Mouse (Mus musculus) forebrain, embryonic 14.5 days (tissue): ENCODE measurements around the gene Rpl26. TPM values are rescaled to one million over a fixed set of nuclear protein-coding genes. Genes with fewer than 3 reads are reported as not detected.

Experiments used
- ATAC-seq: fragments of 200-750 bp; cut with Nextera tagmentation; 2 replicates; pipeline ENCODE4 v1.8.0; 2017; ENCODE audit warnings: mild to moderate bottlenecking, moderate library complexity
- DNase-seq: peaks from one replicate; pipeline ENCODE4 v3.0.0-alpha.2; 2015; ENCODE audit warnings: low spot score
- H3K27ac ChIP-seq: fragments of 300-500 bp; sonication (generic); 2 replicates; pipeline ENCODE4 v1.5.1; 2014; ENCODE audit warnings: low read depth, mild to moderate bottlenecking, control low read depth, low read length, moderate library complexity
- H3K27me3 ChIP-seq: fragments of 300-500 bp; sonication (generic); replicated peaks from 2 replicates; pipeline ENCODE4 v1.6.1; 2014; ENCODE audit warnings: low read length, control low read depth, mixed read lengths; ENCODE audit not compliant: control insufficient read depth, insufficient read depth
- H3K36me3 ChIP-seq: fragments of 300-500 bp; sonication (generic); 2 replicates; pipeline ENCODE4 v1.6.1; 2014; ENCODE audit warnings: low read length, control low read depth; ENCODE audit not compliant: control insufficient read depth, insufficient read depth
- H3K4me1 ChIP-seq: fragments of 300-500 bp; sonication (generic); 2 replicates; pipeline ENCODE4 v1.6.1; 2014; ENCODE audit warnings: antibody characterized with exemption, low read length, control low read depth; ENCODE audit not compliant: control insufficient read depth, insufficient read depth
- H3K4me2 ChIP-seq: fragments of 300-500 bp; sonication (generic); 2 replicates; pipeline ENCODE4 v1.6.1; 2014; ENCODE audit warnings: mild to moderate bottlenecking, control low read depth, low read length
- H3K4me3 ChIP-seq: fragments of 300-500 bp; sonication (generic); 2 replicates; pipeline ENCODE4 v1.5.1; 2014; ENCODE audit warnings: low read depth, low read length, control low read depth
- H3K9ac ChIP-seq: fragments of 300-500 bp; sonication (generic); 2 replicates; pipeline ENCODE4 v1.6.1; 2014; ENCODE audit warnings: mild to moderate bottlenecking, low read length, control low read depth, moderate library complexity
- H3K9me3 ChIP-seq: fragments of 300-500 bp; sonication (generic); replicated peaks from 2 replicates; pipeline ENCODE4 v1.6.1; 2016; ENCODE audit warnings: low read length, control low read depth, mixed read lengths; ENCODE audit not compliant: control insufficient read depth
- WGBS: fragments of 180-500 bp; shearing (Covaris S2); extraction: QIAGEN DNeasy Blood & Tissue Kit; methylation state at CpG from one replicate; pipeline ENCODE4 v1.1.7; 2014; 5-methylcytosine and 5-hydroxymethylcytosine counted together
- polyA plus RNA-seq: library from polyadenylated mRNA; unstranded; fragments of >200 nt; fragmentation: Nextera tagmentation; extraction: Ambion mirVana; gene quantifications from 2 replicates; pipeline ENCODE4 v1.2.1, GENCODE M21; 2014

The Rpl26 gene
- polyA plus RNA-seq, 1 experiment from 2014 or later, result 871 TPM

DNA sequence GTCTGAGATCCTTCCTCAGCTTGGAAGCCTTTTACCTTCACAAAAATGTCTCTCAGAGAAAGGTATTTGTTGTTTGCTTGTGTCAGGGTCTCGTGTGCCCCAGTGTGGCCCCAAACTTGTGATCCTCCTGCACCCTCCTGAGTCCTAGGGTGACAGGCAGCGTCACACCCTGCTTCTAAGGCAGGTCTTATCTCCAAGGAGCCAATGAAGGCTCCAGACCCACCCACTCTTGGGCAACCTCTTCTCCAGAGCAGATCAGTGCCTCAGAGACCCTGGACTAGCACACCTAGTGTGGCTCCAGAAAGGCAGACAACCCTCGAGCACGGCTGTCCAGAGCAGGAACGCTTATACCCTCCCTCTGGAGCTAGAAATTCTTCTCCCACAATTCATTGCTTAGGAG lies 17.0 kb upstream of the Rpl26 start:
- Histone ChIP-seq H3K27ac (no peak overlapping the region), H3K4me1 (no peaks in the 10 kb centered on the region), H3K9me3 (no peaks in the 10 kb centered on the region), H3K9ac (no peak overlapping the region), H3K36me3 (no peaks in the 10 kb centered on the region), H3K4me3 (no peak overlapping the region), H3K4me2 (no peak overlapping the region), H3K27me3 (no peaks in the 10 kb centered on the region)
- WGBS, result 82% methylated on average over 5 of the region's 5 CpGs
- ATAC-seq, result no peak
- DNase-seq, result no peak

DNA sequence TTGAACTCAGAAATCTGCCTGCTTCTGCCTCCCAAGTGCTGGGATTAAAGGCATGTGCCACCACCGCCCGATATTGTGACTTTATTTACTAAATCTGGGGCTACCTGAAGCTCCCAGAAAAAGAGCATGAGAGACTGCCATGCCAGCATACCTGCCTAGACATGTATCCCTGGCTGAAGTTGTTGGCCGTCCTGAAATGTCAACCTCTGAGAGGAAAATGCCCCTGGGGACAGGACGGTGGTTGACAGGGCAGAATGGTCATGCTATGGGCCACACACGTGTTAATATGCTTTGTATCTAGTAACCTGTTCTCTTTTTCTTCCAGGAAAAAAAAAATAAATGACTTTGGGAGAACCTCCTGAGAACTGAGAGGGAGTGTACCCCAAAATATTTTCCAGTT lies 15.3 kb upstream of the Rpl26 start:
- H3K4me1 ChIP-seq, result no peaks in the 10 kb centered on the region
- ATAC-seq (no peak), DNase-seq (no peak)
- no peaks in the 10 kb centered on the region for H3K9me3 ChIP-seq
- H3K4me3 ChIP-seq, result no peak overlapping the region
- WGBS, result 83% methylated on average over 5 of the region's 5 CpGs
- no peaks in the 10 kb centered on the region for H3K27me3 ChIP-seq
- H3K4me2 ChIP-seq, result no peak overlapping the region
- H3K36me3 ChIP-seq, result no peaks in the 10 kb centered on the region
- no peak overlapping the region for H3K9ac ChIP-seq
- no peak overlapping the region for H3K27ac ChIP-seq

DNA sequence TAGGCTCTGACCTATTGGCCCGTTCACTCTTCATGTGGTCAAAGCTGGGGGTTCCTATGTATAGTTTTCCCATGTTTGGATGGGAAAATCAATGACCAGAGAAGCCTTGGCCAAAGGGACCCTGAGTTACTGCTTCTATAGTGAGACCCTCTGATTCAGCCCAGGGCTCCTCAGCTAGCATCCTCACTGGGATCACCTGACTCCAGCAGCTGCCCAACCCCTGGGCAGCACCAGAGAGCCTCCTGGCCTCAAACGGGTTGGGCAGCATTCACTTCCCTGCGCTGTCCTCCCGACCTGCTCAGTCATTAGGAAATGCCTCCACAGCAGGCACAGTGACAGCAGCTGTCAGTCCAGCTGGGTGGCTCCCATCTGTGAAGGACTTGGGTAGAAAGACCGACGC lies 13.1 kb upstream of the Rpl26 start, which contains the start of gene Rnf222:
Gene Rnf222, plus strand, starts transcription at position 301 of the 400 bp plus-strand sequence.
- no peak within 1 kb of the TSS for H3K4me3 ChIP-seq
- no peaks in the 10 kb centered on the region for H3K9me3 ChIP-seq
- DNase-seq, result no peak
- H3K4me2 ChIP-seq, result no peak within 1 kb of the TSS
- H3K27me3 ChIP-seq, result no peaks in the 10 kb centered on the region
- WGBS, result 45% methylated on average over 6 of the region's 6 CpGs
- no peaks in the 10 kb centered on the region for H3K4me1 ChIP-seq
- ATAC-seq, result no peak
- H3K27ac ChIP-seq, result no peak within 1 kb of the TSS
- H3K36me3 ChIP-seq, result no peaks in the 10 kb centered on the region
- H3K9ac ChIP-seq, result no peak within 1 kb of the TSS

DNA sequence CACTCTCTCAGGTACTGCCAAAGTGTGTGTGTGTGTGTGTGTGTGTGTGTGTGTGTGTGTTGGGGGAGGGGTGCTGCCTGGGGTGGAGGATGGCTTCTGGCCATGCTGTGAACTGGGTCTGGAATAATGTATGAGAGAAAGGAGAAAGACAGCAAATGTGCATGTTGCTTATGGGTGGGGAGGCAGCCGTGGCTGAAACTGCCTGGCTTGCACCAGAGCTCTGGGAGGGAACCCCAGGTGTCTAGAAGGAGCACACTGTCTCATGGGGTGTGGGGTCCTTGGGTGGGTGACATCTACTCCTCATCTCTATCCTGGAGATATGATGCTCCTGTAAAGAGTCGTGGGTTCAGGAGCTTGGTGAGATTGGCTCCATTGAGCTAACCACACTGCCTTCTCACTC lies 12.7 kb upstream of the Rpl26 start:
- Histone ChIP-seq H3K27ac (no peak overlapping the region), H3K9ac (no peak overlapping the region), H3K4me1 (no peaks in the 10 kb centered on the region), H3K27me3 (no peaks in the 10 kb centered on the region), H3K36me3 (no peaks in the 10 kb centered on the region), H3K4me3 (no peak overlapping the region), H3K4me2 (no peak overlapping the region), H3K9me3 (no peaks in the 10 kb centered on the region)
- ATAC-seq (no peak), DNase-seq (no peak)
- WGBS, result 73% methylated on average over 2 of the region's 2 CpGs

DNA sequence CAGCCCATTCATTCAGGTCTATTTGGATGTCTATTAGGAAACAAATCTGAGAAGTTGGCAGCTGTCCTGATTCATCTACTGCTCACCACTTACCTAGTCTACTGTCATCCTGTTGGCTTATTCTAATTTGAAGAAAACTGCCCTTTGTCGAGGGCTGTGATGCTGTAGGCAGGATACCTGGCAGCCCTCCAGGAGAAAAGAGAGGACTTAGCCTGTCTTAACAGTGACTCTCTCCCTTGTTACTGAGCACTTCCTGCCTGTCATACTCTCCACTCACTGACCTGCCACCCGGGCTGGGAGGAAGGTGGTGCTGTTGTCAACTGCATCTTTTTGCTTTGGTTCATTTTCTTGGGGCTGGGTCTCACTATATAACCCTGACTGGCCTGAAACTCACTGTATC lies 10.8 kb upstream of the Rpl26 start:
- DNase-seq, result no peak
- WGBS, result 52% methylated on average over 2 of the region's 2 CpGs
- H3K27me3 ChIP-seq, result no peaks in the 10 kb centered on the region

DNA sequence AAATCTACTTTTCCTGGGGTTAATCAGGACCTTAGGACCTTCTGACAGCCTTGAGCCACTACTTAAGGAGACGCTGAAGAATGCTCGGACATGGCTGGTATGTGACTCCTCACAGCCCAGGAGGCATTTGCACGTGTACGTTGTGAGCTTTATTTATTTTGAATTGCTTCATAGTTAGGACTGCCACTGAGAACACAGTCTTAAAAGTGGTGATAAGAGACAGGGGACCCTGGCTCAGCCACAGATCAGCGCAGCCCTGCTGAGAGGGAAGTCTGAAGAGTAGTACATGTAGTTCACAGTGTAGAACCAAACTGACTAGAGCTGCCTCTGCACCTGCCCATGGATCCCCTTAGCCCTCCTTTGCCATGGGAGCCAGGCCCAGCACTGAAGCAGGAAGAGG lies 9.6 kb upstream of the Rpl26 start:
- H3K4me2 ChIP-seq, result no peak overlapping the region
- H3K9ac ChIP-seq, result no peak overlapping the region
- DNase-seq (no peak), ATAC-seq (no peak)
- no peak overlapping the region for H3K4me3 ChIP-seq
- no peaks in the 10 kb centered on the region for H3K36me3 ChIP-seq
- no peak overlapping the region for H3K27ac ChIP-seq
- H3K9me3 ChIP-seq, result no peaks in the 10 kb centered on the region
- WGBS, result 90% methylated on average over 5 of the region's 5 CpGs
- H3K4me1 ChIP-seq, result no peaks in the 10 kb centered on the region
- no peaks in the 10 kb centered on the region for H3K27me3 ChIP-seq

More for the DNA sequence above, 10.8 kb upstream of the Rpl26 start:
- Histone ChIP-seq H3K36me3 (no peaks in the 10 kb centered on the region), H3K4me1 (no peaks in the 10 kb centered on the region), H3K27ac (no peak overlapping the region), H3K4me3 (no peak overlapping the region), H3K4me2 (no peak overlapping the region), H3K9ac (no peak overlapping the region), H3K9me3 (no peaks in the 10 kb centered on the region)
- ATAC-seq, result no peak

DNA sequence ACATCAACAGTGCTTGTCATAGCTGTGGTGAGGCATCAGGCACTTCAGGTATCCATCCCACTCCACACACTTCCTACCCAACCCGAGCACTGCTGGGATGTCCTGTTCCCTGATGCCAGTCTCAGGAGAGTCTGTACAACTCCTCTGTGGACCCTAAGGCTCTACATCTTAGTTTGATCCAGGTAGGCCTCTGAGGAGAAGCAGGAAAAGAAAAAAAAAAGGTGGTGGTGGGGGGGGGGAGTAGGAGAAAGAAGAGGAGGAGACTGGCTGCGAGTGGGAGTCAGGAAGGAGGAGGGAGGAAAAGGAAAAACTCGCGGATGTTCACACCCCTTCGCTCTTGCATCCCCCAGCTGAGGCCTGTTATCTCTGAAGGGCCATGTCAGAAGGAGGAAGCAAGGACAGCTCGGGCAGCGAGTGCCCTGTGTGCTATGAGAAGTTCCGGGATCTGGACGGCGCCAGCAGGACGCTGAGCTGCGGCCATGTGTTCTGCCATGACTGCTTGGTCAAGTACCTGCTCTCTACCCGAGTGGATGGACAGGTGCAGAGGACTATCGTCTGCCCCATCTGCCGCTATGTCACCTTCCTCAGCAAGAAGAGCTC lies 9.1 kb upstream of the Rpl26 start:
- ATAC-seq, result no peak
- 84% methylated on average over 15 of the region's 15 CpGs for WGBS

DNA sequence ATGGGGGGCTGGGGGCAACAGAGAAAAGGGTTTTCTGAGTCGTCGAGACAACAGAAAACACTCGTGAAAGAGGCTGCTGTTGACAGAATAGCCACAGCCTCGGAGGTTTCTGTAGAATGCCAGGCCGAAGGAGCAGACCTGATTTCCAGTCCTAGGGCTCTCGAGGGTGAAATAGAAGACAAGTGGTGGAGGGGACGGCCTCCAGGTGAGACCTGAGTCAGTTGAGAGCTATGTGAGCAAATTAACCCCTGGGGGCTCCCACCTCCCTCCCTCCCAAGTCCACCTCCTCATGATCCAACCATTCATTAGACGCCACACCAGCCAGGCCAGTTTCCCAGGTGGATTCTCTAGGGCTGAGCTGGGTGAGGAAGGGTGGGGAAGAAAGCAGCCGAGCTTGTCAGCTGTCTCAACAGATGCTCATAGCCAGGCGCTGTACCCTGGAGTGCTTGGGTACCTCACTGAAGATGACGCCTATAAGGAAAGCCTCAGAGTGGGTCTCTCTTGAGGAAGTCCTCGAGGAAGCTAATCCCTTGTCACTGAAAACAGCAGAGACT lies 7.4 kb upstream of the Rpl26 start:
- Histone ChIP-seq H3K36me3 (no peaks in the 10 kb centered on the region), H3K9ac (no peak overlapping the region), H3K27me3 (no peaks in the 10 kb centered on the region), H3K9me3 (no peaks in the 10 kb centered on the region), H3K4me1 (no peaks in the 10 kb centered on the region), H3K4me3 (no peak overlapping the region), H3K4me2 (no peak overlapping the region), H3K27ac (no peak overlapping the region)
- DNase-seq (no peak), ATAC-seq (no peak)
- 74% methylated on average over 12 of the region's 12 CpGs for WGBS

More for the DNA sequence above, 9.1 kb upstream of the Rpl26 start:
- no peak for DNase-seq
- H3K4me3 ChIP-seq, result no peak overlapping the region
- no peaks in the 10 kb centered on the region for H3K36me3 ChIP-seq
- H3K27me3 ChIP-seq, result no peaks in the 10 kb centered on the region
- H3K27ac ChIP-seq, result no peak overlapping the region
- no peaks in the 10 kb centered on the region for H3K9me3 ChIP-seq
- no peaks in the 10 kb centered on the region for H3K4me1 ChIP-seq
- no peak overlapping the region for H3K4me2 ChIP-seq
- no peak overlapping the region; the same call in 1 of the 2 replicates for H3K9ac ChIP-seq

DNA sequence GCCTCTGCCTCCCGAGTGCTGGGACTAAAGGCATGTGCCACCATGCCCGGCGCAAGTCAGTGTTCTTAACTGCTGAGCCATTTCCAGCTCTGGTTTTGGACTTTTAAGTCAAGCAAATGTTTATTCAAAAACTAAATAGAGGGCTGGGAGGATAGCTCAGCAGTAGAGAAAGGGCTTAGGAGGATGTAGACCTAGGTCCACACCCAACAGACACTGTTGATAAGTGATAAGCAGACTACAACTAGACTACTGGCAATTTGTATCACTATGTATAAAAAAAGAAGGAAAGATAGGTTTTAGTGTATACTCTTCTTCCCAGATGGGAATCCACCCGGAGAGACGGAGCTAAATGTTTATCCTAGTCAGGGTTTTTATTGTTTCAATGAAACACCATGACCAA lies 5.1 kb upstream of the Rpl26 start:
- Histone ChIP-seq H3K9ac (no peak overlapping the region), H3K4me1 (no peaks in the 10 kb centered on the region), H3K9me3 (no peaks in the 10 kb centered on the region), H3K27ac (no peak overlapping the region), H3K4me2 (no peak overlapping the region), H3K36me3 (no peaks in the 10 kb centered on the region), H3K27me3 (no peaks in the 10 kb centered on the region), H3K4me3 (no peak overlapping the region)
- DNase-seq, result no peak
- ATAC-seq, result no peak
- 94% methylated on average over 5 of the region's 5 CpGs for WGBS
